Mouse (Mus musculus): ENCODE data around the gene Plch2.

DNA sequence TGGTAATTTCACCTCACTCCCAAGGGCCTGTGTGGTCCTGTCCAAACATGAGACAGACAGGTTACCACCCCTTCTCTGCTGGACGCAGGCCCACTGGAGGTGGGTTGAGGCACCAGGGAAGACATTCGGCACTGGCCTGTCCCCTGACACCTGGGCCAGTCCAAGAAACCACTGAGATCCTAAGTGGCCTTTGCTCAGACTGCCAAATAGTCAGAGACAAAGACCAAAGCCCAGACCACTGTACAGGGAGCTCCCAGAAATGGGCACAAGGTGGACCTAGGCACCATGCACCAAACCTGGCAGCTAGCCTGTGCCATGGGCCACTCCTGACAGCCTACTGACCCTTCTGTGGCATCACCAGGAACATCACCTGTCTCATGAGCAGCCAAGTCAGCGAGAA, 47.4 kb downstream of the Plch2 start:
- TF ChIP-seq CTCF (conservative IDR thresholded peaks at IDR 0.05; ENCODE audit: low read length) (no peak), POU5F1 (IDR thresholded peaks at IDR 0.05; ENCODE audit: borderline replicate concordance, low read length) (no peak), NANOG (IDR thresholded peaks at IDR 0.05; ENCODE audit: borderline replicate concordance, low read length) (no peak)

All from E14TG2a.4 (cell line).